Mouse (Mus musculus) heart, embryonic 16.5 days (tissue): ENCODE data around the gene Prkca. TPM values are rescaled to one million over a fixed set of nuclear protein-coding genes. Genes with fewer than 3 reads are reported as not detected.

Experiments
- ATAC-seq: fragments of 200-750 bp; cut with Nextera tagmentation; replicated peaks from 2 replicates; pipeline ENCODE4 v1.8.0; 2017; ENCODE audit warnings: moderate number of reproducible peaks; ENCODE audit not compliant: insufficient read depth, low FRiP score; ENCODE audit errors: extremely low read depth
- H3K27ac ChIP-seq: fragments of 300-500 bp; sonication (generic); 2 replicates; pipeline ENCODE4 v1.5.1; 2014; ENCODE audit warnings: mild to moderate bottlenecking, low read length, control low read depth, moderate library complexity
- H3K27me3 ChIP-seq: fragments of 300-500 bp; sonication (generic); 2 replicates; pipeline ENCODE4 v1.6.1; 2014; ENCODE audit warnings: low read length, mixed read lengths; ENCODE audit not compliant: control insufficient read depth, insufficient read depth
- H3K36me3 ChIP-seq: fragments of 300-500 bp; sonication (generic); 2 replicates; pipeline ENCODE4 v1.6.1; 2014; ENCODE audit not compliant: control insufficient read depth, insufficient read depth
- H3K4me1 ChIP-seq: fragments of 300-500 bp; sonication (generic); 2 replicates; pipeline ENCODE4 v1.6.1; 2014; ENCODE audit warnings: low read length, mixed read lengths; ENCODE audit not compliant: control insufficient read depth, insufficient read depth
- H3K4me2 ChIP-seq: fragments of 300-500 bp; sonication (generic); 2 replicates; pipeline ENCODE4 v1.6.1; 2014; ENCODE audit warnings: low read depth, mild to moderate bottlenecking, control low read depth, low read length
- H3K4me3 ChIP-seq: fragments of 300-500 bp; sonication (generic); 2 replicates; pipeline ENCODE4 v1.5.1; 2014; ENCODE audit warnings: mild to moderate bottlenecking, control low read depth, low read length
- H3K9ac ChIP-seq: fragments of 300-500 bp; sonication (generic); 2 replicates; pipeline ENCODE4 v1.6.1; 2014; ENCODE audit warnings: low read length, control low read depth
- H3K9me3 ChIP-seq: fragments of 300-500 bp; sonication (generic); replicated peaks from 2 replicates; pipeline ENCODE4 v1.6.1; 2016; ENCODE audit warnings: low read length; ENCODE audit not compliant: control insufficient read depth
- WGBS: fragments of 180-500 bp; shearing (Covaris S2); extraction: QIAGEN DNeasy Blood & Tissue Kit; methylation state at CpG from one replicate; pipeline ENCODE4 v1.1.7; 2014; 5-methylcytosine and 5-hydroxymethylcytosine counted together
- polyA plus RNA-seq: library from polyadenylated mRNA; unstranded; fragments of >200 nt; fragmentation: Nextera tagmentation; extraction: Ambion mirVana; gene quantifications from 2 replicates; pipeline ENCODE4 v1.2.1, GENCODE M21; 2015

The Prkca gene
- polyA plus RNA-seq, 1 experiment from 2014 or later = 14.4 TPM

DNA sequence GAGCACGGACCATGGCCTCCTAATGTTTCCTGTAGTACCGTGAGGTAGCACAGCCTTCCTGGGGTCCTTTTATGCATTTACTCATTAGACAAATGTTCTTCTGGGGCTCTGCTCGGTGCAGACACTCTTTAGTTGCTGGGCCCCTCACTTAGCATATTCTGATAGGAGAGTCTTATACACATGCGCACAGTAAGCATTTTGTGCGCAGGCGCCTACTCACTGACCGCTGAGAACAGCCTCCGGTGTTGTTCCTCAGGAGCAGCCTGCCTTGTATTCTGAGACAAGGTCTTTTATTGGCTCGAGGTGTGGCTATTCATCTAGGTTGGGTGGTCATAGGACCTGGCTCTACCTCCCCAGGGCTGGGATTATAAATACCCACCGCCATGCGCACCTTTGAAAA, 412.4 kb downstream of the Prkca start:
- H3K36me3 ChIP-seq = no peaks in the 10 kb centered on the region; the same call in 1 of the 2 replicates
- ATAC-seq = no peak
- H3K4me2 ChIP-seq = no peak overlapping the region
- no peaks in the 10 kb centered on the region for H3K27me3 ChIP-seq
- 84% methylated on average over 11 of the region's 11 CpGs for WGBS
- no peaks in the 10 kb centered on the region for H3K9me3 ChIP-seq
- no peak overlapping the region for H3K9ac ChIP-seq
- H3K4me1 ChIP-seq = no peaks in the 10 kb centered on the region
- no peak overlapping the region for H3K4me3 ChIP-seq
- H3K27ac ChIP-seq = no peak overlapping the region

DNA sequence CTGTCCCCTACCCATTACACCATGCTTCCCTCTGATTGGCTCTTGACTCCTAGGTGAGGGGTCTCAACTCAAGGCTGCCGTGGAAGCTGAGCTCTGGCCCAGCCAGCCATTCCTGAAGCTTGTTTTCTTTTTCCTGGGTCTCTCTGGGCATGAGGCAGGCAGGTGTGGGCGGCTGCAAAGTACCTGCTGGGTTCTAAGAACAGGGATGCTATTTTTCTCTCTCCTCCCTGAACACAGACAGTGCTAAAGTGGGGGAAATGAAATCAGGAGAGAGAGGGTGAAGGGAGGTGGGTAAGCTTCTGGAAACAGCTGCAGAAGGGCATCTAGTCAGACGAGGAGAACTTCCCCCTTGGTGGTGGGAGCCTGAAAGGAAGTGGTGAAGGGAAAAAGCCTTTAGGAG, 414.0 kb downstream of the Prkca start:
- WGBS = 55% methylated on average over 3 of the region's 3 CpGs
- Histone ChIP-seq H3K27me3 (no peaks in the 10 kb centered on the region), H3K9me3 (no peaks in the 10 kb centered on the region)

DNA sequence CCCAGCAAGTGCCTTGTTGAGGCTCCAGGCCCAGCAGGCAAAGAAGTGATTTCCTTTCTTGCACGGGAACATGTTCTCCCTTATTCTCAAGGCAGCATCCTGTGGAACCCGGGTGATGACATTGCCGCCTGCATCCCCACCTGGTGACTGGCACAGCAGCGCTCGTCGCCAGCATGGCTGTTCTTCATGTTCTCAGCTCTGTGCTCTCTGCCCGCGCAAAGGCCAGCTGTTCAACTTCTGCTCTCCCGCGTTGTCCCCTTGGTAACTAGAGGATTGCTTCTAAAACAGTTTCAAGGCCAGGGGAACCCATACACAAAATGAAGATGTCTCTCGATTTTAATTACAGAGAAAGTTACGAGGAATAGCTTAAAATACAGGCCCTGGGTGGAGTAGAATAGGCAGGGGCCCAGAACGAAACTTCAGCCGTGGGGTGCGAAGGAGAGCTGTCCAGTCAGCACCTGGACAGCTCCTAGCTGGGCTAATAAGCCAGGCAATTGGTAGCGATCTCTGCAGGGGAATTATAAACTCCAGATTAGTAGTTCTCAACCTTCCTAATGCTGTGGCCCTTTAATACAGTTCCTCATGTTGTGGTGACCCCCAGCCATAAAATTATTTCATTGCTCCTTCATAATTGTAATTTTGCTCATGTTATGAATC, 423.7 kb downstream of the Prkca start:
- H3K4me2 ChIP-seq = no peak overlapping the region
- 43% methylated on average over 16 of the region's 16 CpGs for whole genome bisulfite sequencing

More for the DNA sequence above, 414.0 kb downstream of the Prkca start:
- Histone ChIP-seq H3K27ac (no peak overlapping the region), H3K4me1 (no peaks in the 10 kb centered on the region), H3K4me3 (no peak overlapping the region), H3K9ac (no peak overlapping the region), H3K4me2 (no peak overlapping the region), H3K36me3 (no peaks in the 10 kb centered on the region)
- no peak for ATAC-seq

DNA sequence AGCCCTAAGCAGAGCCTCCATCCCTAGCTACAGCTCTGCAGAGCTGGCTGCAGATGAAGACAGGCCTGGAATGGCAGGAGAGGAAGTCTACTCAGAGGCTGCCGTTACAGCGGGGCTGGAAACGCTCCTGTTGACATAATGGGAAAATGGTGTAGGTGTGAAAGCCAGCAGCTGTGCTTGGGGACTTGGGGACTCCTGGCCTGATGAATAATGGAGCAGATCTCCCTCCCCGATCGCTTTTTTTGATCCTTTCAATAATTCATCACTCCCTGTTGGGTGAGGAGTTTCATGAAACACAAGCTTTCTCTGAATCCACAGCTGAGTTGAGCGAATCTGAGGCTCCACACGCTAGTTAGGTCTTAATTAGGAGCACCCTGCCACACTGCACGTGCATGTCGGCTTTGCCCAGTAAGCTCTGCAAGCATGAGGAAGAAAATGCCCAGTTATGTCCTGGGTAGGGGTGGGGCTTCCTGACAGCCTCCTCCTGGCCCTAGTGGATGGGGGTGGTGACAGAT, 425.9 kb downstream of the Prkca start:
- Histone ChIP-seq H3K27me3 (peaks cover 35% of the 10 kb centered on the region), H3K4me3 (no peak overlapping the region)
- 66% methylated on average over 9 of the region's 9 CpGs for WGBS

More for the DNA sequence above, 423.7 kb downstream of the Prkca start:
- no peaks in the 10 kb centered on the region for H3K9me3 ChIP-seq
- no peaks in the 10 kb centered on the region for H3K4me1 ChIP-seq
- no peak overlapping the region for H3K9ac ChIP-seq
- H3K36me3 ChIP-seq = no peaks in the 10 kb centered on the region
- H3K27ac ChIP-seq = no peak overlapping the region
- no peak for ATAC-seq
- no peak overlapping the region for H3K4me3 ChIP-seq
- H3K27me3 ChIP-seq = peaks cover 20% of the 10 kb centered on the region

DNA sequence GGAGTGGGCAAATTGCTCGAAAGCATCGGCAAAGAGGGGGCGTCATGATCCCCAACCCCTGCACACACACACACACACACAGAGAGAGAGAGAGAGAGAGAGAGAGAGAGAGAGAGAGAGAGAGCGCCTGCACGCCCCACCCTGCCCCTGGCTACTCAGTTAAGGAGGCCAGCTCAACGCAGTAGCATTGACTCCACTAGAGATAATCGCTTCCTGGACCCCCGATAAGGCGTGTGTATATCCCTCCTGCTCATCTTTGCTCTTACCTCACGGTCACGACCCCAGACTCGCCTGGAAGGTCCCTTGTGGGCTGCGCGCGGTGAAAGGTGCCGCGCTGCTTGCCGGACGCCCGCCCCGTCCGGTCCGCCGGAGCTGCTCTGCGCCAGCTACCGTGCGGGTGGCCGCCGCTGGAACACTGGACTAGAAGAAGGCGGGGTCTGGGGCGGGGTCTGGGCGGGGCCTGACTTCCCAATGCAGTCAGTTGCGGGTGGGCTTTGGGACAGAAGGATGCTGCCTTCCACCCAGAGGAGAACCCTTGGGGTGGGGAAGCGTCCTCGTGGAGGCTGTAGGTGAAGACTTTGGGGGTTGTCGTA, 429.0 kb downstream of the Prkca start, which contains the start of gene Cacng5:
Gene Cacng5, minus strand, starts transcription at position 422 of the 593 bp plus-strand sequence.
- Histone ChIP-seq H3K4me1 (peaks cover 2% of the 10 kb centered on the region; the same call in 1 of the 2 replicates), H3K4me2 (peak within 1 kb of the TSS; percentile 54), H3K36me3 (no peaks in the 10 kb centered on the region), H3K9ac (no peak within 1 kb of the TSS), H3K4me3 (peak within 1 kb of the TSS; percentile 26), H3K27me3 (peaks cover 35% of the 10 kb centered on the region), H3K9me3 (peaks cover 2% of the 10 kb centered on the region; the same call in 1 of the 2 replicates), H3K27ac (no peak within 1 kb of the TSS)
- no peak for ATAC-seq
- 7% methylated on average over 36 of the region's 36 CpGs for WGBS

More for the DNA sequence above, 425.9 kb downstream of the Prkca start:
- Histone ChIP-seq H3K9me3 (no peaks in the 10 kb centered on the region), H3K27ac (no peak overlapping the region), H3K4me1 (peaks cover 2% of the 10 kb centered on the region; the same call in 1 of the 2 replicates), H3K36me3 (no peaks in the 10 kb centered on the region), H3K9ac (no peak overlapping the region), H3K4me2 (no peak overlapping the region)
- ATAC-seq = no peak

DNA sequence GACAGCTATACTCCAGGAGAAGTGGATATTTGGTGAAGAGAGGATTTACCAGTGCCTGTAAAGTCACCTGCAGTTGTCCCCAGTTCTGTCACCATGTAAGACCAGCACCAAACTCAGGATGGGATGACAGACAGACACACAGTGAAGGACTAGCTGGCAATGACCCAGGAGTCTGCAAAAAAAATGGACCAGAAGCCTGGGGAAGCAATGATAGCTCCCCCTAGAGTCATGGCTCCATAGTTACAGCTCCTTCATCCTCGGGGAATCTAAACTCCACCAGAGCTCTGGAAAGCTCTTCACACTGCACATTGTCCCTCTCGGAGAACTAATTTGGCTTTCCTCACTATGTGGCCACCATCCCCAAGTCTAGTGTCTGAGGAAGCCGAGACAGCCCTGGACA, 430.4 kb downstream of the Prkca start:
- Histone ChIP-seq H3K27ac (no peak overlapping the region), H3K4me2 (no peak overlapping the region), H3K4me1 (peaks cover 2% of the 10 kb centered on the region; the same call in 1 of the 2 replicates), H3K9ac (no peak overlapping the region), H3K9me3 (peaks cover 5% of the 10 kb centered on the region; the same call in 1 of the 2 replicates), H3K36me3 (no peaks in the 10 kb centered on the region), H3K27me3 (peaks cover 35% of the 10 kb centered on the region), H3K4me3 (no peak overlapping the region)
- no peak for ATAC-seq
- WGBS = 61% methylated on average over 3 of the region's 3 CpGs

DNA sequence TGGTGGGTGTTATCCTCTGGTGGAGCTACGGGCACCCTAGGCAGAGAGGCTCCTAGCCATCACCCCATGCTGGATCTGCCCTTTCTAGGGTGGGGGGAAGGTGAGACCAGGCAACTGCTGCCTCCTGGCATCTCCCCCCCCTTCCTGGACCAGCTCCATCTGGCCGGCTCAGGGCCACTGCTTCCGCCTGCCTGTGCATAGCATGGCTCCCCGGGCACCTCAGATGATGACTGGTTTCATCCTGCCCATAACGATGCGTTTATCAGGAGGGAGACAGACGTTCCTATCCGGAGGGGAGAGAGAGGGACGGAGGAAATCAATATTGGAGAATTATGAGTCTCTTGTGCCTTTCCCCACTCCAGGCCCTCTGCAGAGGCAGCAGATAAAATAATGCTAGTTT, 438.4 kb downstream of the Prkca start:
- Histone ChIP-seq H3K27me3 (no peaks in the 10 kb centered on the region), H3K27ac (no peak overlapping the region), H3K4me1 (no peaks in the 10 kb centered on the region), H3K4me3 (no peak overlapping the region), H3K9ac (no peak overlapping the region), H3K4me2 (no peak overlapping the region), H3K36me3 (no peaks in the 10 kb centered on the region), H3K9me3 (peaks cover 5% of the 10 kb centered on the region; the same call in 1 of the 2 replicates)
- no peak for ATAC-seq
- WGBS = 79% methylated on average over 9 of the region's 9 CpGs

DNA sequence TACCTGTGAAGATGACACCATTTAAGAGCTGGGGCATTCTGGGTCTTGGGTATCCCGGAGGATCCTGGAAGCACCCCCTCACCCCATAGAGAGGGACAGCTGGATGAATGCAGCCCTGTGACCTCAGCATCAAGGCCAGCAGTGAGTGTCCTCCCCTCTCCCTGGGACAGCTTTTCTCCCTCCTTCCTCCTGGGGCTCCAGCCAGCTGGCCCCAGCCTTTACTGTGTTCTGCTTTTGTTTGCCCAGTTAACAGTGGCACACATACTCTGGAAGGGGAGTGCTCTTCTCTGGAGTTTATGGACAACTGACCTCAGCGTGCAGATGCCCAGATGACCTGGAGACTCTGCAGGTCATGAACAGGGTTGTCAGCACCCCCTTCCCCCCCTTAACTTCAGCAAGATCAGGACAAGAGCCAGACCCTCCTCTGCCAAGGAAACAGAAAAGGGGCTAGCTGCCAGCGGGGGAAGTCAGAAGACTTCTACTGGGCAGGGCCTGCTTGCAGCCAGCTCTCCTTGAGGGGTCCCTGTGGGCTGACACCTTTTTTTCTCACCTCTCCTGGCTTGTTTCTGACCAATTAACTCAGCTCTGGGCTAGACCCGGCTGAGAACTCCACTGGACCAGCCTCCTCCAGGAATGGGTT, 439.6 kb downstream of the Prkca start:
- no peaks in the 10 kb centered on the region for H3K27me3 ChIP-seq
- H3K9ac ChIP-seq = no peak overlapping the region
- no peaks in the 10 kb centered on the region for H3K4me1 ChIP-seq
- H3K36me3 ChIP-seq = no peaks in the 10 kb centered on the region
- H3K4me2 ChIP-seq = no peak overlapping the region
- WGBS = 20% methylated on average over 4 of the region's 4 CpGs
- no peak for ATAC-seq
- H3K27ac ChIP-seq = no peak overlapping the region
- H3K9me3 ChIP-seq = no peaks in the 10 kb centered on the region
- no peak overlapping the region for H3K4me3 ChIP-seq

DNA sequence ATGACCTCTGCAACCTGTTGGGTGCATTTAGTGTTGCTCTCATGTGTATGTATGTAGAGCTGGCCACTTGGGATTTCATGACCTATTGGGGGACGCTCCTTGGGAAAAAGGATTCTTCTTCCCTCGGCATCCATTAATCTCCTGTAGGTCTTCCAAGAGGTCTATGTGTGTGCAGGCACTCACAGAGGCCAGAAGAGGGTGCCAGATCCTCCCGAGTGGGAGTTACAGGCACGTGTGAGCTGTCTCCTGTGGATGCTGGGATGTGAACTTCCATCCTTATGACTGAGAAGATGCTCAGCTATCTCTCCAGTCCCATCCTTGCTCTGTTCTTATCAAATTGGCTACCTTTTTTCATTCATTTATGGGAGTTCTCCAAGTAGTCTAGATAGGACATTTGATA, 443.3 kb downstream of the Prkca start:
- no peak overlapping the region for H3K4me3 ChIP-seq
- no peaks in the 10 kb centered on the region for H3K9me3 ChIP-seq
- 43% methylated on average over 4 of the region's 4 CpGs for WGBS
- H3K27me3 ChIP-seq = no peaks in the 10 kb centered on the region
- no peaks in the 10 kb centered on the region for H3K4me1 ChIP-seq
- no peak overlapping the region for H3K27ac ChIP-seq
- no peak overlapping the region for H3K4me2 ChIP-seq
- ATAC-seq = no peak
- H3K9ac ChIP-seq = no peak overlapping the region
- no peaks in the 10 kb centered on the region for H3K36me3 ChIP-seq
